Mouse (Mus musculus): Measurements from ENCODE around the gene Krt36.

DNA sequence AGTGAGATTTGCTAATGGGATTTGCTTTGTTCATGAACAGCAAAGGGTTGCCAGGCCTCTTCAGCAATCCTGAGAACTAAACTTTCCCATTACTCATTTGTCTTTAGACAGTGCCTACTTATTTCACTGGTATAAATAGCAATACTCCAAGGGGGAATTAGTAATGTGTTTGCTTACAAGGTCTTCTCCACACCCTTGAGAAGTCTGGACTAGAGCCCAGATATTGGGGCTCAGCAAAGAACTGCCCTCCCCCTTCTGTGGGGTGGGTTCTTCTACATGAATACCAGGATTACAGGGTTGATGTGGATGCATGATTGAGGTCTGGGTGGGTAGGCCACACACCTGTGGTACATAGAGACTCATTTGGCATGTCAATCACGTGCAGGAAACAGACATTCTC is 31.6 kb downstream of the Krt36 start:
- no peak for TF ChIP-seq CTCF (IDR thresholded peaks at IDR 0.05; ENCODE audit: low read depth)
- no peak for TF ChIP-seq EP300 (IDR thresholded peaks at IDR 0.05; ENCODE audit: low read depth)

Measured in liver, postnatal 0 days (tissue).